Mouse (Mus musculus) c-Kit-positive CD71-positive TER-119-negative erythroid progenitor cells, embryonic 14.5 days (primary cell): ENCODE results near the gene Spc24.
"Not testable (repeated sequence)": the region's sequence is repeated elsewhere in the genome, so short reads cannot be mapped to it uniquely, and the experiment has no call there.

ENCODE experiments used
- DNase-seq: peaks from one replicate; pipeline ENCODE4 v3.0.0-alpha.2; 2013; ENCODE audit warnings: low read depth

Gene Spc24

GRCm38 (mm10) chr9:21760155-21761088, at the start of gene Spc24:
Gene Spc24 (minus strand): TSS chr9:21760303.
- DNase-seq: peak; percentile 98

GRCm38 (mm10) chr9:21808561-21808960, 48.5 kb upstream of the Spc24 start:
- DNase-seq: peak; percentile 19

DNA sequence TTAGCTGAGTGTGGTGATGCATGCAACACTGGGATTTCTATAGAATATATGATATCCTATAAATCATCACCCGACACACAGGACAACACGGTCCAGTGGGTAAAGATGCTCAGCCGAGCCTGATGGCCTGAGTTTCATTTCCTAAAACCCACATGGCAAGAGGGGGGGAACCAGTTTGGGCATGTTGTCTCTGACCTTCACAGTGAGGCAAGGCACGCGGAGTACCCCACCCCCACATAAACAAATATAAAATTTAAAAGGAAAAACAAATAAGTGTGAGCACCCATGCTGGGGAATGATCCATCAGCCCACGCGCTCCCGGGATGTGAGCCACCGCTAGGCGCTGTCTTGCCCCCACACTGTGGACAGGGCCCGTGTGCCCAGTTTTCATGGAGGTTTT, 46.9 kb upstream of the Spc24 start:
- no peak for DNase-seq

DNA sequence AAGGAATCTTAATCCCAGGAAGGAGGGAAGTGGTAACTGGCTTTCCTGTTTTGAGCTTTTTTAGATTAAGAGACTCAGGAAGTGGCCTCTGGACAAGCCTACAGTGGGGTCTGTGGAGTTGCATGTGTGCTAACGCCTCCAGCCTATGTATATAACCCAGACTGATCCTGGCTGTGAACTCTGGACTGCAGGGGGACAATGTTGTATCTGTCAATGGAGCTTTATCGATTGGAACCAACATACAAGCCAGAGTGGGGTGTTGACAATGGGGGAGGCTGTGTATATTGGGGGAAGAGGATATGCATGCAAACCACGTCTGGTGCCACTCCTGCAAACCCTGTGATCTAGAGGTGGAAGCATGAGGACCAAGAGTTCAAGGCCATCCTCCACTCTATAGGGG, 46.3 kb upstream of the Spc24 start:
- DNase-seq: no peak

GRCm38 (mm10) chr9:21803986-21804644, 44.0 kb upstream of the Spc24 start:
- DNase-seq: peak; percentile 53

DNA sequence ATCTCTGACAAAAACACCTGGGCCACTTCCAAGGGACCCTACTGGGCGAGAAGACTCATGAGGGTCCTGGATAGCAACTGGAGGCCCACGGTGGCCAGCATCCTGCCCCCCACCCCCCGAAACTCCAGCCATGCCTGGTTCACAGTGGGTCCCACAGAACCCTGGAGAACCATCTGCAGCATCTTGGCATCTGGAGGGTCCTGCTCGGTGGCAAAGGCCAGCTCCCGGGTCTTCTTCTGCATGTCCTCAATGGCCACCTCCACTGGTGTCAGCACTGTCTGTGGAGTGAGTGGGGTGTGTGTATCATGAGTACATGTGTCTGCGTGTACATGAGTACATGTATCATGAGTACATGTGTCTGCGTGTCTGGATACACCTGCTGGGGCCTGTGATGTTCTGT, 41.5 kb upstream of the Spc24 start:
- no peak for DNase-seq

DNA sequence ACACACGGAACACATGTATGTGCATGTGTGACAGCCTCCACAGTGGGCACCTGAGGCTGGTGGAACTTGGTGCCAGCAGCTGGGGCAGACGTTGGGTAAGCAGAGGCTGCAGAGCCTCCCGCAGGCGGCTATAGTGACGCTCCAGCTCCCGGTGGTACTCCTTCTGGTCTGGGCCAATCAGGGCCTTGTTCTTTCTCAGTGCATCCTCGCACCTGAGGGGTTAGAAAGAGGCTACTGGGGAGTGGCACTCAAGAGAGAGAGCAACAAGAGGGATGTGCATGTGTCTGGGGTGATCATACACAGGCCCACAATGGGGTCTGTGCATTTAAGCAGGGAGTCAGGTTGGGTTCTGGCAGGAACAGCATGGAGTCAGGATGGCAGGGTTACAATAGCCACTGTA, 41.0 kb upstream of the Spc24 start:
- no peak for DNase-seq

- DNase-seq: no peak
Observed at GRCm38 (mm10) chr9:21799010-21799350, 38.9 kb upstream of the Spc24 start.

GRCm38 (mm10) chr9:21798345-21799009, 38.4 kb upstream of the Spc24 start, which contains the start of gene Kank2:
Gene Kank2 (minus strand): TSS chr9:21798744.
- peak; percentile 47 for DNase-seq

GRCm38 (mm10) chr9:21797921-21798344, 37.8 kb upstream of the Spc24 start:
- no peak for DNase-seq

DNA sequence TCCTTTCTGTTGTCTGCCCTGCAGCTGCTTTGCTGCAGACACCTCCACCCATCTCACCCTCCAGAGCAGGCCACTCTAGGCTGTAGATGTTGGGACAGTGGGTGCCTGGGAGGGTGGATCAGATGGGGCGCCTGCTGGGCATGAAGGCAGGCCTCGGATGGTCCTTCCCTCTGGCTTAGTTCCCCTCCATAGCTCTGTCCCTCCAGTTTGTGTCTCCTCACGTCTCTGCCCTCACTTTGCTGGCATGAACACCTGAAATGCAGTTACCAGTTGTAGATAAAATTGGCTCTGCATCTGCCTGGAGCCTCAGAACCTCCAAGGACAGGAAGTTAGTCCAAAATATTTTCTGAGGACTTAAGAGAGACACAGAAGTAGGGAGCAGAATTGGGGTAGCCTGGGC, 36.8 kb upstream of the Spc24 start:
- no peak for DNase-seq

GRCm38 (mm10) chr9:21796259-21796658, 36.2 kb upstream of the Spc24 start:
- no peak for DNase-seq

- DNase-seq: no peak
Observed at GRCm38 (mm10) chr9:21795579-21795978, 35.5 kb upstream of the Spc24 start.

- DNase-seq: no peak
Observed at GRCm38 (mm10) chr9:21794925-21795324, 34.8 kb upstream of the Spc24 start.

GRCm38 (mm10) chr9:21794344-21794834, 34.3 kb upstream of the Spc24 start:
- no peak for DNase-seq

DNA sequence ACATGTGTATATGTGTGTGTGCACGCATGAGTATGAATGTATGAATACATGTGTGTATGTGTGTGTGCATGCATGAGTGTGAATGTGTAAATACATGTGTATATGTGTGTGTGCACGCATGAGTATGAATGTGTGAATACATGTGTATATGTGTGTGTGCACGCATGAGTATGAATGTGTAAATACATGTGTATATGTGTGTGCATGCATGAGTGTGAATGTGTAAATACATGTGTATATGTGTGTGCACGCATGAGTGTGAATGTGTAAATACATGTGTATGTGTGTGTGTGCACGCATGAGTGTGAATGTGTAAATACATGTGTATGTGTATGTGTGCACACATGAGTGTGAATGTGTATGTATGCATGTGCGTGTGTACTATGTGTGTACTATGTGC, 33.4 kb upstream of the Spc24 start:
- DNase-seq: not testable (repeated sequence)

GRCm38 (mm10) chr9:21792644-21793043, 32.5 kb upstream of the Spc24 start:
- DNase-seq: no peak

GRCm38 (mm10) chr9:21791861-21792260, 31.8 kb upstream of the Spc24 start:
- DNase-seq: no peak

DNA sequence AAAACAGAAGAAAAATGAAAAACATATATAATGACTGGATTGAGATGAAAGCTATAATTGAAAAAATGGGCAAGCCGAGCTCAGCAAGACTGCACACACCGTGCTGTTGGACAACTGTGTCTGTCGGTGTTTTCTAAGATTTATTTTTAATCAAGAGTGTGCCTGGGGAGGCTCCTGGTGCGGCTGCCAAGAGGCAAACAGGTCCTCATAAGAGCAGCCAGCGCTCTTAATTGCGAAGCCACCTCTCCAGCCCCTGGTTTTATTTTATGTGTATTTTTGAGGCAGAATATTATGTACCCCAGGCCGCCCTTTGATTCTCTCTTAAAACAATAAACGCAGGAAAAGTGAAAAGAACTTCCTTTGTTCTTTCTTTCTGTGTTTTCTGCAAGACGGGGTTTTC, 28.1 kb upstream of the Spc24 start:
- no peak for DNase-seq

GRCm38 (mm10) chr9:21787654-21788053, 27.6 kb upstream of the Spc24 start:
- no peak for DNase-seq

DNA sequence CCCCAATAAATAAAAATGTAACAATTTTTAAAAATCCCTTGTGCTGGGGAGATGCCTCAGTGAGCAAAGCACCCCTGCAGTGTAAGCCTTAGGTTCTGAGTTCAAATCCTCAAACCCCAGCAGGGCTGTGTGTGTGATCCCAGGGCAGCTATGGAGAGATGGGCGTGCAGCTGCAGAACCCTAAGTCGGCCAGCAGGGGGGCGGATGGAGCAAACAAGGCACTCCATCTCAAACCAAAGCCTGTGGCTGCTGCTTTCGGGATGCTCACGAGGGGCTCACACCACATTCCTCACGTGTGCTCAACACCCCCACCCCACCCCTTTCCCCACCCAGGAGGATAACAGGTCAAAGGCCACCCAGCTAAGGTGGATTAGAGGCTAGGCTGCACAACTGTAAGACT, 26.8 kb upstream of the Spc24 start:
- peak; percentile 42 for DNase-seq

GRCm38 (mm10) chr9:21786309-21786708, 26.2 kb upstream of the Spc24 start:
- DNase-seq: not testable (repeated sequence)
